Mouse (Mus musculus) ES-E14 (cell line): ENCODE measurements at regions not wholly inside any gene's neighbourhood (a gene's known extent, or its start where the extent isn't known, plus 50 kb on each side); places are given as distances from the start of the nearest gene placed in this dataset.

ENCODE experiments used
- DNase-seq: peaks from one replicate; pipeline ENCODE4 v3.0.0-alpha.2; 2013; ENCODE audit warnings: low read depth, low spot score
- H3K27ac ChIP-seq: 2 replicates; pipeline ENCODE4 v1.5.1; 2012; ENCODE audit warnings: low read depth, mild to moderate bottlenecking, low read length, moderate library complexity, mixed read lengths; ENCODE audit not compliant: poor library complexity, insufficient read depth, severe bottlenecking
- H3K36me3 ChIP-seq: 2 replicates; pipeline ENCODE4 v1.6.1; 2012; ENCODE audit warnings: mild to moderate bottlenecking, low read length, moderate library complexity, mixed read lengths; ENCODE audit not compliant: control insufficient read depth, poor library complexity, insufficient read depth, severe bottlenecking
- H3K4me1 ChIP-seq, 2 experiments: fragments of 150-350 bp in 1 of 2; sonication (generic) in 1 of 2; 2 replicates each; pipeline ENCODE4 v1.6.1; 2012; ENCODE audit warnings: low read length in 2 of 2, mild to moderate bottlenecking in 1 of 2, mixed read lengths in 1 of 2; ENCODE audit not compliant: control insufficient read depth in 2 of 2, insufficient read depth in 2 of 2, poor library complexity in 1 of 2
- H3K4me3 ChIP-seq, 2 experiments: fragments of 150-350 bp in 1 of 2; sonication (generic) in 1 of 2; 2 replicates each; pipeline ENCODE4 v1.5.1; 2012; ENCODE audit warnings: low read length in 2 of 2, low read depth in 1 of 2, mild to moderate bottlenecking in 1 of 2, mixed read lengths in 1 of 2; ENCODE audit not compliant: insufficient read depth in 1 of 2, poor library complexity in 1 of 2, severe bottlenecking in 1 of 2
- H3K9ac ChIP-seq: 2 replicates; pipeline ENCODE4 v1.6.1; 2012; ENCODE audit warnings: low read depth, mild to moderate bottlenecking, low read length, mixed read lengths; ENCODE audit not compliant: poor library complexity, insufficient read depth, severe bottlenecking
- H3K9me3 ChIP-seq: fragments of 150-350 bp; sonication (generic); 2 replicates; pipeline ENCODE4 v1.6.1; 2012; ENCODE audit warnings: low read depth, mild to moderate bottlenecking, low read length; ENCODE audit not compliant: control insufficient read depth, insufficient read depth
- CHD2 ChIP-seq: IDR thresholded peaks from 2 replicates; pipeline ENCODE4 v1.6.1; 2014; ENCODE audit warnings: mild to moderate bottlenecking, low read depth, low read length, inconsistent platforms
- HCFC1 ChIP-seq: IDR thresholded peaks from 2 replicates; pipeline ENCODE4 v1.6.1; 2012; ENCODE audit warnings: low read length, inconsistent platforms, borderline replicate concordance; ENCODE audit not compliant: insufficient read depth
- MAFK ChIP-seq: IDR thresholded peaks from 2 replicates; pipeline ENCODE4 v1.6.1; 2014; ENCODE audit warnings: mild to moderate bottlenecking, low read depth, low read length, inconsistent platforms; ENCODE audit not compliant: insufficient read depth
- ZC3H11A ChIP-seq: IDR thresholded peaks from 2 replicates; pipeline ENCODE4 v1.6.1; 2012; ENCODE audit warnings: low read depth, mild to moderate bottlenecking, inconsistent platforms, low read length, borderline replicate concordance
- ZNF384 ChIP-seq: IDR thresholded peaks from 2 replicates; pipeline ENCODE4 v1.6.1; 2012; ENCODE audit warnings: low read depth, low read length, inconsistent platforms
- in situ Hi-C, 2 experiments: fragments of 600-800 bp; cut with MboI; formaldehyde crosslinking; loops; one replicate each; pipeline ENCODE4 v1.15.1; 2025; ENCODE audit warnings: low sequenced_read_pairs in 2 of 2, inconsistent platforms in 1 of 2; ENCODE audit not compliant: unreplicated experiment in 2 of 2

DNA sequence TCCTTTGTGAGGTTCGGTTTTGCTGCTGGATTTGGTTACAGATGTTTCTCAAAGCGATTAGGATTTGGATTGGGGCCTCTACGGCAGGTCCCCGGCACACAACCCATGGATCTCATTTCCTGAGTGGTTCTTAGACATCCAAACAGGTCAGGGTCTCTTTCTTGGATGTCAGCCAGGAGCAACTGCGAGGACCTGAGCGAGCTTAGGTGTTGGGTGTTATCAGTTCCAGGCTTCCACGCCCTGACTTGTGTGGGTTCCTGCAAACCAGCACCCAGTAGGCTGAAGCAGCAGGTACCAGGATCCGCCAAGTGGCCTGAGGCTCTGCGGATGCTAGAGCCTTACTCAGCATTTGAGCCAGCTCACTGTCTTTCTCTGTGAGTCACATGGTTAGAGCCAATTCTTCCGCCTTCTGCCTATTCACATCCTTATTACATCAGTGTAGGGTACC lies 146.5 kb upstream of the Ccdc54 start:
- Histone ChIP-seq H3K4me1 (0 out of 4 replicates have a peak, but pooled peaks cover 0 to 5% of the 10 kb centered on the region in 2 experiments), H3K4me3 (peak overlapping the region; percentile 27 to 75; a peak in 3 of 4 replicates), H3K9me3 (no peaks in the 10 kb centered on the region), H3K9ac (peak overlapping the region; percentile 31; the same call in 1 of the 2 replicates), H3K27ac (no peak overlapping the region), H3K36me3 (no peaks in the 10 kb centered on the region)
- DNase-seq: peak; percentile 16
- TF ChIP-seq HCFC1 (no peak), CHD2 (no peak), MAFK (peak; percentile 37; the same call in 1 of the 2 replicates), ZNF384 (no peak), ZC3H11A (no peak)
- in situ Hi-C loops: loop anchor here (10.0 to 25.0 kb wide), 3 partner anchors 203 to 475 kb away; no protein-coding TSS in a partner anchor

DNA sequence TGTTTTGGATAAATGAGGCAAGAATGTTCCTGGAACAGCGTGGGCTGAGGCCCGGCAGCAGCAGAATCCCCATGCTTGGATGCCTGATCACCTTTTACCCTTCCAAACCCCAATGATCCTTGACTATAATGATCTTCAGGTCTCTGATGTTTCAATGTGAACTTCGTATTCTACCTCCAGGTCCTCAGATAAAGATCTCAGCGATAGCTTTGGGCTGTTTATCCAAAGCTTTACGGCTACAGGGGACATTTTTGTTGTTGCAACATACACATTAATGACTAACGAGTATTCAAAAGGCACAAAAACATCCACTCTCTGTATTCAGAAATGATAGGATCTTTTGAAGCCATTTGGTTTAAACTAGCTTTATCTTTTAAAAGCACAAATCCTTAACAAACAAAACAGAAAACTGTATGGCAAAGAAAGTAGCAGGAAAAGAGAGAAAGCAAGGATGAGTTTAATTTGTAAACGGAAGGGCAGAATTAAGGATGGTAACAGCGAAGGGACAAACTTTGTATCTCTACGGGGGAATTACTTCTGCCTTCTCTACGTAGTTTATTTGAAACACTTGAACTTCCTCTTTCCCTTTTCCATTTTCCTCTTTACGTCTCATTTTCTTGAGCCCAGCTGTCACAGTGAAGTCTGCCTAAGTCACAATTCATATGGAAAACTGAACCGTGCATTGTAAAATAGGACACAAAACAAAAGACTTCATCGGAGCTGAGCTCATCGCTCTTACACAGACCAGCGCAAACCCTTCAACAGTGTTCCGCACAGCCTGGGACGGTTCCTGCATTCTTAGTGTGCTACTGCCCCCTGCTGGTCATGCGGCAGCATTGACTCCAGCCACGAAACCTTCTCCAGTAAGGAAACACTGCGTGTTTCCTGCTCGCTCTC lies 145.4 kb upstream of the Ccdc54 start:
- TF ChIP-seq HCFC1 (no peak), MAFK (0 out of 2 replicates have a peak, but pooled peaks have one; percentile 21), CHD2 (no peak), ZNF384 (no peak), ZC3H11A (peak; percentile 97)
- H3K27ac ChIP-seq: no peak overlapping the region
- peak overlapping the region; percentile 48 to 75 for H3K4me3 ChIP-seq
- no peaks in the 10 kb centered on the region for H3K36me3 ChIP-seq
- H3K9me3 ChIP-seq: no peaks in the 10 kb centered on the region
- 0 out of 4 replicates have a peak, but pooled peaks cover 0 to 5% of the 10 kb centered on the region in 2 experiments for H3K4me1 ChIP-seq
- H3K9ac ChIP-seq: peak overlapping the region; percentile 38; the same call in 1 of the 2 replicates
- peak; percentile 91 for DNase-seq
- in situ Hi-C loops: loop anchor here (10.0 to 25.0 kb wide), 3 partner anchors 202 to 474 kb away; no protein-coding TSS in a partner anchor

DNA sequence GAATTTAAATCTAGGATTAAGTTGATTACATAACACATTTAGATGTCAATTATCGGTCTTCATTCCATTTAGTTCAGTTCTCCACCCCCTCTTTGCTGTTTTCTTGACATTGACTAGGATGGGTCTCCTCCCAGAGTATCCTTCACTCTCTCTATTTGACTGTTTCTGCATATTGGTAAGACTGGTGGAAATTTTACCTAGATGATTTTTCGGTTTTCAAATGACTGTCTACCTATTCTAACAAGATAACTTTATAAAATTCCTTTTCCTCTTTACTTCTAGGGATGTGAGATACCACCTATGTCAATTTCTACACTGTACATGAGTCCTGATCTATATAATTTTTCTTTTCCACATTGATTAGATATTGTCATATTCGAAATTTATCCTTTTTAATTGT lies 142.4 kb upstream of the Ccdc54 start:
- no peak for DNase-seq
- Histone ChIP-seq H3K36me3 (no peaks in the 10 kb centered on the region), H3K27ac (no peak overlapping the region), H3K4me1 (0 out of 4 replicates have a peak, but pooled peaks cover 0 to 5% of the 10 kb centered on the region in 2 experiments), H3K9me3 (no peaks in the 10 kb centered on the region), H3K9ac (no peak overlapping the region), H3K4me3 (no peak overlapping the region)
- TF ChIP-seq HCFC1 (no peak), MAFK (no peak), ZNF384 (no peak), ZC3H11A (no peak), CHD2 (no peak)
- in situ Hi-C loops: loop anchor here (10.0 to 25.0 kb wide), 3 partner anchors 199 to 471 kb away; no protein-coding TSS in a partner anchor

- Histone ChIP-seq H3K27ac (no peak overlapping the region), H3K4me1 (0 out of 4 replicates have a peak, but pooled peaks cover 0 to 3% of the 10 kb centered on the region in 2 experiments), H3K36me3 (no peaks in the 10 kb centered on the region), H3K9ac (no peak overlapping the region), H3K4me3 (peak overlapping the region; percentile 65 to 89), H3K9me3 (no peaks in the 10 kb centered on the region)
- DNase-seq: peak; percentile 76
- in situ Hi-C loops: loop anchor here (10.0 to 25.0 kb wide), 3 partner anchors 198 to 470 kb away; no protein-coding TSS in a partner anchor
- TF ChIP-seq ZNF384 (no peak), HCFC1 (no peak), MAFK (no peak)
Observed at GRCm38 (mm10) chr16:50732082-50733006, 141.4 kb upstream of the Ccdc54 start.
